Mouse (Mus musculus): Measurements from ENCODE around the gene Sptbn1.

Gene Sptbn1

GRCm38 (mm10) chr11:30165861-30166550, 102.0 kb downstream of the Sptbn1 start:
- DNase-seq, result no peak

GRCm38 (mm10) chr11:30164515-30165214, 103.3 kb downstream of the Sptbn1 start:
- DNase-seq, result no peak

GRCm38 (mm10) chr11:30163870-30164269, 104.1 kb downstream of the Sptbn1 start:
- DNase-seq, result no peak

GRCm38 (mm10) chr11:30163081-30163480, 104.9 kb downstream of the Sptbn1 start:
- no peak for DNase-seq

- peak; percentile 20 for DNase-seq
These were observed 106.2 kb downstream of the Sptbn1 start for GRCm38 (mm10) chr11:30161744-30162143.

- DNase-seq, result peak; percentile 91
These were observed 106.8 kb downstream of the Sptbn1 start for GRCm38 (mm10) chr11:30161173-30161650.

DNA sequence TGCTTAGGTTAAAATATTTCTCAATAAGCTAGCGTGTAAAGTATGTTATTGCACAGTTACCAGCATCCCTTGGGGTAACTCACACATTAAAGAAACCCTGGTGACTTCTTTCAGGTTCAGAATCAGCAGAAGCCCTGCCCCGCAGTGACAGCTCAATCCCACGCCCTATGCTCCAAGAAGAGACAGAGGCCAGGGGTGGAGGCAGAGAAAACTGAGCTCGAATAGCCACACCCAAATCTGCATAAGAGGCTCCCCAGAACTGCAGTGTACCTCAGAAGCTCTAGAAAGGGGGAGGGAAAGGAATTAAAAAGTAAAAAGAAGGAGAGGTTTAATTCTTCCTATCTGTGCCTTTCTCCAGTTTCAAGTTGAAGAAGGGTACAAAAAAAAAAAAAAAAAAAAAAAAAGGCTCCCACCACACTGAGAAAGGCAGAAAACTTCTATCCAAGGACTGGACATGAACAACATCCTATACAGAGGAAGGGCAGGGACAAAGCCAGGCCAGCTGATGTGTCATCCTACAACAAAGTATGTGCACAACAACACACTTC, 107.3 kb downstream of the Sptbn1 start:
- no peak for DNase-seq

DNA sequence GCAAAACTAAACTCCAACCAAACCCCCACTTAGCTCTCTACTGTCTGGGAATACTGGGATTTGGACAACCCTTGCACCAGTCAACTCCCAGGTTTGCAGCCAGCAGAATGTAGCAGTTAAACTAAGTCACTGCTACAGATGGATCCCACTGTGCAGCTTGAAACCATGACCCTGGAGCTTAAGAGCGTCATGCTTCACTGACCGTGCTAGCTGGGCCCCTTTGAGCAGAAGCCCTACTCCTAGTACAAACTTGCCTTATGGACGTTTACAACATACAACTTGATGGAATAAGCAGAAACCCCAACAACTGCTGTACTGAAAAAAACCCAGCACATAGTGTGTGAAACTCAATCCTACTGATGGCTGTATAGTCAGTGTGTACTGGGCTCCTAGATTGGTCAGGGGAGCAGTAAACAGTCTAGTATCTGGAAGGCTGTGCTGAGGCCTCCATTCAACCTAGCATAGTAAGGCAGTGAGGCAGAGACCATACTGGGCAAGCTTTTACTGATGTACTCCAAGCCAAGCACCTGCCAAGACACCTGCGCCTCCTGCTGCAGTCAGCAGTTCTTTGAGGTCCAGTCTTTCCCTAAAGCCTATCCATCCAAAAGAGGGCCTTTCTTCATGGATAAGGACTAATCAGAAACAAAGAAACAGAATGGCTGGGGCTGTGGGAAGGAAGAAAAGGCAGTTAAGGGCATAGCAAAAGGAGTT, 108.3 kb downstream of the Sptbn1 start:
- DNase-seq, result peak; percentile 23

- DNase-seq, result peak; percentile 68
These were observed 109.8 kb downstream of the Sptbn1 start for GRCm38 (mm10) chr11:30158028-30158700.

DNA sequence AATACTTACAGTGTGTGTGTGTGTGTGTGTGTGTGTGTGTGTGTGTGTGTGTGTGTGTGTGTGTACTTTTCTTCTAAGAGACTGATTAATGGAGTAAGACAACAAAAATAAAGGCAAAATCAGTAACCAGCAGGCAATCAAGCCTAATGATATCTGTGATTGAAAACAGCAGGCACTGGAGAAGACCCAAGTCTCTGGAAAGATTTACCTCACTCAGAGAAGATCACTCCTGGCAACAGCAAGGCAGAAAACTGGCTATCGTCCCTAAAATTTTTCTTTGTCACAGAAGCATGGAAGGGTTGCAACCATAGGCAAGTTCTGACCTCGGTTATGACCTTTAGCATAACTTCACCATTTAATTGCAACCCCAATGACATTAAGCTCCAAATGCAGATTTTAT, 112.1 kb downstream of the Sptbn1 start:
- DNase-seq, result no peak

DNA sequence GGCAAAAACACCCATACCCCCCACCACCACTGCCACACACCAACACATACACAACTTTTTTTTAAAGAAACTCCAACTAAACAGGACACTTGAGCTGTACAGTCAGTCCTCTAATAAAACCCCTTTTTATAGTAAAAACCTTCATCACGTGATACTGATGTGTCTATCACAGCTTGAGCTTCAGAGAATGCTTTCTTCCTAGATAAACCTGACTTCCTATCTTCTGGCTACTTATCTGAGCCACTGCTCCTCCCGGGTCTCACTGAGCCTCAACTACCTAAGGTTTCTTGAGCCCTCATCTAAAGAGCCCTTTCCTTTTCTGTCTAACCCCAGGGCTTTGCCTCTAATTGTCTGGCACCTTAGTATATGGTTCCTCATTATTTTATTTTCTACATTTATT, 113.0 kb downstream of the Sptbn1 start:
- no peak for DNase-seq

GRCm38 (mm10) chr11:30148888-30149287, 119.1 kb downstream of the Sptbn1 start:
- no peak for DNase-seq

GRCm38 (mm10) chr11:30148378-30148777, 119.6 kb downstream of the Sptbn1 start:
- no peak for DNase-seq

DNA sequence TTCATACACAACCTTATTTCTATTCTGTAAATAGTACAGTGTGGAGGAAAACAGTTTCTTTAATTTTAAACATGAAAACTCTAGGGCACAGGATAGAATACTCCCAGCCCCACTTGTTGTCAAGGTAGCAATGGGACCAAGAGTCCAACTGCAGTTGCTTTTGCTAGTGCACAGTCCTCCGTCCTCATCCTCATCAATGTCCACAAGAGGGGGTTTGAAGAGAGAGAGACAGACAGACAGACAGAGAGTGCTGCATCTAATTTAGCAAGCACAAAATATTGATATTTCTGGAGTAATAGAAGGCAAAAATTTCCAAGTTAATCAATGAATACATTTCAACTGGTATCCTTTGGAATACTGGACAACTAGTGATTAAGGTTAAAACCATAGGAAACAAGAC, 120.1 kb downstream of the Sptbn1 start:
- DNase-seq, result no peak

DNA sequence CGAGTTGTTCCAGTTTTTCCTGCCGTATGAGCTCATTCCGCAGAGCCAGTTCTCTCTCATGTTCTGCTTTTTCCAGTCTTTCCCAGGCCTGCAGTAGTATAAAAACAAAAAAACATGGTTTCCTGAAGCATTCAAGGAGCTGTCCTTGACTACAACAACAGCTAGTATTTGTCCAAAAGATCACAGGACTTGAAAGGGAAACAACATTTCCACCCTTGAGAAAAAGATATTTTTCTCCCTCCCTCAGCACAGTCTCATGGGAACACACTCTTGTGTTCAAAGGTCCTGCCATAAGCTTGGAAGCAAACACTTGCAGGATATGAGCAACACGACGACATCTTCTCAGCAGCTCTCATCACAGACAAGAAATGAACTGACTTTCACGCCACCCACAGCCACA, 124.9 kb downstream of the Sptbn1 start:
- DNase-seq, result no peak

GRCm38 (mm10) chr11:30139165-30139826, 128.7 kb downstream of the Sptbn1 start:
- no peak for DNase-seq

GRCm38 (mm10) chr11:30137081-30137480, 130.9 kb downstream of the Sptbn1 start:
- no peak for DNase-seq

DNA sequence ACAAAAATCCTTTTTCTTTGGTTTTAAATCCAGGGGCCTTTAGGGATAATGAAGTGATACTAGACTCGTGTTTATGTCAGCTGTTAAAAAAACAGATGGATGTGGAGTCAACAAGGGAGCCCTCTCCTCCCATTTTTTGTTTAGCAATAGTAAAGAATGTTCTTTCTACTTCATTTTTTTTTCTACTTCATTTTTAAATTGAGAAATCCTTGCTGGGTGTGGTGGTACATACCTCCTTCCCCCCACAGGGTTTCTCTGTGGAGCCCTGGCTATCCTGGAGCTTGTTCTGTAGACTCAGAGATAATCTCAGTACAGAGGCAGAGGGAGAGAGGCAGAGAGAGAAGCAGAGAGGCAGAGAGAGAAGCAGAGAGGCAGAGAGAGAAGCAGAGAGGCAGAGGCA, 133.9 kb downstream of the Sptbn1 start:
- no peak for DNase-seq

- DNase-seq, result no peak
These were observed 135.4 kb downstream of the Sptbn1 start for GRCm38 (mm10) chr11:30132581-30132980.

- no peak for DNase-seq
These were observed 136.3 kb downstream of the Sptbn1 start for GRCm38 (mm10) chr11:30131640-30132039.

DNA sequence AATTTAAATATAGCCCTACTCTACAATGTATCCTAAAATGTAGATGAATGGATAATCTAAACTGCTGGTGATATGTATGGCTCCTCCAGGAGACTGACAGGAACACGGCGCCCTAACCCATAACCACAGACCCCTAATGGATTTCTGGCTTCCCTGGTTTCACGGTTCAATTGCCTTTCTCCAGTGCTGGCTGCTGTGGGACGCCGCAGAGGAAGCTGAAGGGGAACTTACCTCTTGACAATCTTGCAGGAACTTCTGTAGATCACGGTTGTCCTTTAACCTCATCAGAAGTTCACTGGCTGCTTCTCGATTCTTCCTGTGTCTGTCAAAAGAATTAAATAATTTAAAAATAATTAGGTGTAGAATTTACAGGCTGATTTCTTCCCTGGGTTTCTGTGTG, 138.6 kb downstream of the Sptbn1 start:
- no peak for DNase-seq

DNA sequence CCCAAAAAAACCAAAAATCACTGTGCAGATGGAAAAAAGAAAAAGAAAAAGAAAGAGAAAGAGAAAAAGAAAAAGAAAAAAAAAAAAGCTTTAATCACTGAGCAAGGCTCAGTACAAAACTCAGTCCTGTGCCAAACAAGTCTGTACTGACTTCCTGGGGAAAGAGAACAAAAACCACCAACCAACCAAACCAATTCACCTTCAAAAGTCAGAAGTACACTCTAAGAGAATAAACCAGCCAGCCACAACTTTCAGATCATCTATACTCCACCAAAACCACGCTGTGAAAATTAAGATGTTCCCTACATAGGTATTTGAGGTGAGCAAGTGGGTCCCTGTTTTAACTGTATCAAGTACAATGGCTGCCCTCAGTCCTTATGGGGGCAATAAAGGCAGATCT, 141.1 kb downstream of the Sptbn1 start:
- DNase-seq, result no peak

All from retina, postnatal 1 day (tissue).